Mouse (Mus musculus) right cerebral cortex, postnatal 14 days (tissue): ENCODE measurements at regions not wholly inside any gene's neighbourhood (a gene's known extent, or its start where the extent isn't known, plus 50 kb on each side); places are given as distances from the start of the nearest gene placed in this dataset.

ENCODE experiments used
- DNase-seq: peaks from one replicate; pipeline ENCODE4 v3.0.0; 2022

- peak; percentile 12 for DNase-seq
These were observed 55.5 kb downstream of the E030025P04Rik start for GRCm38 (mm10) chr11:109088488-109089252.

- DNase-seq = no peak
These were observed 62.2 kb downstream of the E030025P04Rik start for GRCm38 (mm10) chr11:109081957-109082356.

- DNase-seq = no peak
These were observed 62.7 kb downstream of the E030025P04Rik start for GRCm38 (mm10) chr11:109081454-109081853.

- no peak for DNase-seq
These were observed 63.2 kb downstream of the E030025P04Rik start for GRCm38 (mm10) chr11:109080847-109081415.

- DNase-seq = no peak
These were observed 64.7 kb downstream of the E030025P04Rik start for GRCm38 (mm10) chr11:109079466-109079865.

GRCm38 (mm10) chr11:109076587-109077417, 67.4 kb downstream of the E030025P04Rik start:
- no peak for DNase-seq

GRCm38 (mm10) chr11:109071340-109071739, 72.8 kb downstream of the E030025P04Rik start:
- DNase-seq = peak; percentile 17

- DNase-seq = no peak
These were observed 73.8 kb downstream of the E030025P04Rik start for GRCm38 (mm10) chr11:109070412-109070811.

- DNase-seq = no peak
These were observed 74.9 kb downstream of the E030025P04Rik start for GRCm38 (mm10) chr11:109069326-109069709.

GRCm38 (mm10) chr11:109068371-109069325, 75.5 kb downstream of the E030025P04Rik start:
- DNase-seq = peak; percentile 26

- DNase-seq = no peak
These were observed 76.4 kb downstream of the E030025P04Rik start for GRCm38 (mm10) chr11:109067733-109068132.

GRCm38 (mm10) chr11:109061971-109062370, 82.2 kb downstream of the E030025P04Rik start:
- DNase-seq = peak; percentile 46

GRCm38 (mm10) chr11:109060527-109060908, 83.7 kb downstream of the E030025P04Rik start:
- DNase-seq = no peak

- DNase-seq = no peak
These were observed 84.2 kb downstream of the E030025P04Rik start for GRCm38 (mm10) chr11:109059863-109060526.

- DNase-seq = no peak
These were observed 86.1 kb downstream of the E030025P04Rik start for GRCm38 (mm10) chr11:109058021-109058420.

- no peak for DNase-seq
These were observed 95.7 kb downstream of the E030025P04Rik start for GRCm38 (mm10) chr11:109048257-109049101.

GRCm38 (mm10) chr11:109047483-109048110, 96.6 kb downstream of the E030025P04Rik start:
- DNase-seq = no peak

GRCm38 (mm10) chr11:109046446-109046845, 97.7 kb downstream of the E030025P04Rik start:
- no peak for DNase-seq

- DNase-seq = no peak
These were observed 103.7 kb downstream of the E030025P04Rik start for GRCm38 (mm10) chr11:109040519-109040916.

- DNase-seq = no peak
These were observed 104.2 kb downstream of the E030025P04Rik start for GRCm38 (mm10) chr11:109039792-109040518.
